Mouse (Mus musculus) lung, embryonic 16.5 days (tissue): ENCODE measurements at regions not wholly inside any gene's neighbourhood (a gene's known extent, or its start where the extent isn't known, plus 50 kb on each side); places are given as distances from the start of the nearest gene placed in this dataset.
A peak's percentile ranks its signal among the peaks of the same experiment; 100 is the strongest.

Source experiments
- ATAC-seq: fragments of 200-750 bp; cut with Nextera tagmentation; 2 replicates; pipeline ENCODE4 v1.8.0; 2017; ENCODE audit warnings: low read depth, mild to moderate bottlenecking, moderate library complexity
- H3K27ac ChIP-seq: fragments of 300-500 bp; sonication (generic); 2 replicates; pipeline ENCODE4 v1.5.1; 2014; ENCODE audit warnings: mild to moderate bottlenecking, control low read depth, low read length
- H3K27me3 ChIP-seq: fragments of 300-500 bp; sonication (generic); 2 replicates; pipeline ENCODE4 v1.6.1; 2014; ENCODE audit warnings: low read depth, low read length, mixed read lengths; ENCODE audit not compliant: control insufficient read depth, insufficient read depth
- H3K36me3 ChIP-seq: fragments of 300-500 bp; sonication (generic); 2 replicates; pipeline ENCODE4 v1.6.1; 2014; ENCODE audit warnings: low read length; ENCODE audit not compliant: control insufficient read depth, insufficient read depth
- H3K4me1 ChIP-seq: fragments of 300-500 bp; sonication (generic); replicated peaks from 2 replicates; pipeline ENCODE4 v1.6.1; 2014; ENCODE audit warnings: low read length, mixed read lengths; ENCODE audit not compliant: control insufficient read depth, insufficient read depth
- H3K4me2 ChIP-seq: fragments of 300-500 bp; sonication (generic); 2 replicates; pipeline ENCODE4 v1.6.1; 2014; ENCODE audit warnings: low read depth, low read length, control low read depth
- H3K4me3 ChIP-seq: fragments of 300-500 bp; sonication (generic); 2 replicates; pipeline ENCODE4 v1.5.1; 2014; ENCODE audit warnings: mild to moderate bottlenecking, low read length, control low read depth
- H3K9ac ChIP-seq: fragments of 300-500 bp; sonication (generic); 2 replicates; pipeline ENCODE4 v1.6.1; 2014; ENCODE audit warnings: low read length, control low read depth
- H3K9me3 ChIP-seq: fragments of 300-500 bp; sonication (generic); 2 replicates; pipeline ENCODE4 v1.6.1; 2016; ENCODE audit warnings: low read length; ENCODE audit not compliant: control insufficient read depth
- WGBS: fragments of 180-500 bp; shearing (Covaris S2); extraction: QIAGEN DNeasy Blood & Tissue Kit; methylation state at CpG from one replicate; pipeline ENCODE4 v1.1.7; 2014; 5-methylcytosine and 5-hydroxymethylcytosine counted together

GRCm38 (mm10) chr17:63662251-63662650 lies 162.4 kb upstream of the Fbxl17 start:
- H3K9ac ChIP-seq: no peak overlapping the region
- H3K4me2 ChIP-seq: no peak overlapping the region
- H3K4me3 ChIP-seq: no peak overlapping the region
- H3K4me1 ChIP-seq: no peaks in the 10 kb centered on the region; the same call in 1 of the 2 replicates
- no peaks in the 10 kb centered on the region for H3K9me3 ChIP-seq
- H3K36me3 ChIP-seq: no peaks in the 10 kb centered on the region
- no peaks in the 10 kb centered on the region for H3K27me3 ChIP-seq
- H3K27ac ChIP-seq: no peak overlapping the region; the same call in 1 of the 2 replicates
- ATAC-seq: no peak
- WGBS: 50% methylated on average over 12 of the region's 12 CpGs

- no peak for ATAC-seq
- H3K9me3 ChIP-seq: no peaks in the 10 kb centered on the region
- H3K4me2 ChIP-seq: no peak overlapping the region
- H3K36me3 ChIP-seq: no peaks in the 10 kb centered on the region
- 82% methylated on average over 8 of the region's 8 CpGs for WGBS
- H3K4me1 ChIP-seq: no peaks in the 10 kb centered on the region
- no peak overlapping the region for H3K27ac ChIP-seq
- H3K27me3 ChIP-seq: no peaks in the 10 kb centered on the region
- H3K4me3 ChIP-seq: no peak overlapping the region
- H3K9ac ChIP-seq: no peak overlapping the region
Measured at GRCm38 (mm10) chr17:63676791-63677190, 177.0 kb upstream of the Fbxl17 start.

- H3K4me2 ChIP-seq: no peak overlapping the region
- H3K4me1 ChIP-seq: no peaks in the 10 kb centered on the region
- no peak overlapping the region for H3K9ac ChIP-seq
- ATAC-seq: peak; percentile 56; the same call in 1 of the 2 replicates
- H3K27ac ChIP-seq: peak overlapping the region; percentile 15; the same call in 1 of the 2 replicates
- no peaks in the 10 kb centered on the region for H3K27me3 ChIP-seq
- no peaks in the 10 kb centered on the region for H3K36me3 ChIP-seq
- no peaks in the 10 kb centered on the region for H3K9me3 ChIP-seq
- no peak overlapping the region for H3K4me3 ChIP-seq
- WGBS: 33% methylated on average over 3 of the region's 3 CpGs
Measured at GRCm38 (mm10) chr17:63677996-63678657, 178.3 kb upstream of the Fbxl17 start.

GRCm38 (mm10) chr17:63680479-63680878 lies 180.7 kb upstream of the Fbxl17 start:
- no peak overlapping the region for H3K4me3 ChIP-seq
- H3K9me3 ChIP-seq: no peaks in the 10 kb centered on the region
- H3K27me3 ChIP-seq: no peaks in the 10 kb centered on the region
- no peak overlapping the region for H3K4me2 ChIP-seq
- H3K4me1 ChIP-seq: no peaks in the 10 kb centered on the region
- H3K27ac ChIP-seq: no peak overlapping the region
- no peak for ATAC-seq
- 64% methylated on average over 3 of the region's 3 CpGs for WGBS
- no peak overlapping the region for H3K9ac ChIP-seq
- H3K36me3 ChIP-seq: no peaks in the 10 kb centered on the region

- Histone ChIP-seq H3K9ac (no peak overlapping the region), H3K9me3 (no peaks in the 10 kb centered on the region), H3K4me1 (no peaks in the 10 kb centered on the region), H3K4me3 (no peak overlapping the region), H3K27me3 (no peaks in the 10 kb centered on the region), H3K4me2 (no peak overlapping the region), H3K36me3 (no peaks in the 10 kb centered on the region), H3K27ac (no peak overlapping the region)
- 68% methylated on average over 9 of the region's 9 CpGs for WGBS
- ATAC-seq: no peak
Measured at GRCm38 (mm10) chr17:63683345-63683744, 179.5 kb upstream of the Fer start.

- no peak for ATAC-seq
- Histone ChIP-seq H3K9me3 (no peaks in the 10 kb centered on the region), H3K4me2 (no peak overlapping the region), H3K36me3 (no peaks in the 10 kb centered on the region), H3K27me3 (no peaks in the 10 kb centered on the region), H3K4me1 (no peaks in the 10 kb centered on the region), H3K9ac (no peak overlapping the region), H3K4me3 (no peak overlapping the region), H3K27ac (no peak overlapping the region)
- 63% methylated on average over 3 of the region's 3 CpGs for WGBS
Measured at GRCm38 (mm10) chr17:63684026-63684425, 178.8 kb upstream of the Fer start.

GRCm38 (mm10) chr17:63685956-63686355 lies 176.9 kb upstream of the Fer start:
- Histone ChIP-seq H3K27me3 (no peaks in the 10 kb centered on the region), H3K9me3 (no peaks in the 10 kb centered on the region), H3K9ac (no peak overlapping the region), H3K4me3 (no peak overlapping the region), H3K4me2 (no peak overlapping the region), H3K4me1 (no peaks in the 10 kb centered on the region), H3K27ac (no peak overlapping the region), H3K36me3 (no peaks in the 10 kb centered on the region)
- ATAC-seq: no peak
- 64% methylated on average over 4 of the region's 4 CpGs for WGBS

- WGBS: 74% methylated on average over 4 of the region's 4 CpGs
- no peak for ATAC-seq
- Histone ChIP-seq H3K27ac (no peak overlapping the region), H3K9ac (no peak overlapping the region), H3K4me3 (no peak overlapping the region), H3K4me2 (no peak overlapping the region), H3K27me3 (no peaks in the 10 kb centered on the region), H3K4me1 (no peaks in the 10 kb centered on the region; the same call in 1 of the 2 replicates), H3K36me3 (no peaks in the 10 kb centered on the region), H3K9me3 (no peaks in the 10 kb centered on the region)
Measured at GRCm38 (mm10) chr17:63686361-63686760, 176.5 kb upstream of the Fer start.

- Histone ChIP-seq H3K4me2 (no peak overlapping the region), H3K9ac (no peak overlapping the region), H3K9me3 (no peaks in the 10 kb centered on the region), H3K36me3 (no peaks in the 10 kb centered on the region), H3K4me1 (no peaks in the 10 kb centered on the region; the same call in 1 of the 2 replicates), H3K4me3 (no peak overlapping the region), H3K27ac (no peak overlapping the region), H3K27me3 (no peaks in the 10 kb centered on the region)
- no peak for ATAC-seq
- WGBS: 76% methylated on average over 8 of the region's 8 CpGs
Measured at GRCm38 (mm10) chr17:63689291-63689690, 173.6 kb upstream of the Fer start.
